Mouse (Mus musculus) ovary, postnatal 36 days (tissue): ENCODE results near the gene Eif3m.

Experiments
- DNase-seq: peaks from one replicate; pipeline ENCODE4 v3.0.0; 2022; ENCODE audit warnings: low spot score, mixed read lengths

Eif3m gene

DNA sequence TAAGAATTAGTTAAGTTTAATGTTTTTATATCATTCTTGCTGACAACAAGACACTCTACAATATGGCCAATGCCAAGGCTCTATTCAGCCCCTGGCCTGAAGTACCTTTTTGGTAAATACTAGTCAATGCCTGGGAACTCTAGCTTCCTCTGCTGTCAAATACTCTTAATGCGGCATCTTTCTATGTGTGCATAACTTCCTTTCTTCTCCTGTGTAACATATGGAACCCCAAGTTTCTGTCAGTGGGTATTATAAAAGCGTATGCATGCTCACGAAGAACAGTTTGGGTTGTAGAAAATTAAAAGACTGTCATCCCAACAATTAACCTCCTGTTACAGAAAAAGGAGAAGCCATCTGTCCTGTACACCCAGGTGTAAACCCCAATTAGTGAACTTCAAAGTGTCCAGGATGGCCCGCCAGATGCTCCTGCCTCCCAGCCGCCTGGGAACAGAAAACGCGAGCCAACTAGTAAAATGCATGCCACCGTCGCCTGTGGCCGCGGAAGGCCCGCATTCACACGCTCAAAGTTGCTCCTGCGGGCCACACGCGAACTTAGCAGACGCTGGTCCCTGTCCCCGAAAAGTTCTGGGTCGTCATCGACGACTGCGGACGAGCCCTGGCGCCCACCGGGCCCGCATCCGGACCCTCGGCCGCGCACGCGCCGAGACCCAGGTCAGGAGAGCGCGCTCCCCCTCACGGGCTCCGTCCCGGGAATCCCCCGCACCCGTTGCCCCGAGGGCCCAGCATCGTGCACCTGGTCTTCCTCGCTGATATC is 501 bp downstream of the Eif3m start:
- DNase-seq = no peak

DNA sequence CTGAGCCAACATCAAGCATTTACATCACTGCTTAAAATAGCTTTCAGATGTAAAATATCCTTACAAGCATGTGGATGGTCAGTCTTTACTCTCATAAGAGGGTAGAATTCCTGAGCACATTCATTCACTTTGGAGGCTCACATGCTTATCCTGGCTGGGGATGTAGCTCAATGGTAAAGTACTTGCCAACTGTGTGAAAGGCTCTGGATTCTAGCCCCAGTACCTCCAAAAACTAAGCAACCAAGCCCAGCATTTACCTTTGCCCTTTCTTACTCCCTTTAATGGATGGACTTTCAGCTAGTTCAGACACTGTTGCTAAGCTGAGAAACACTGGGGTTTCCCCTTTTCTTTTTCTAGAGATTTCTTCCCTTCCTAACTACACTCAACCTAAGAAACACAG is 9.6 kb downstream of the Eif3m start:
- DNase-seq = no peak

DNA sequence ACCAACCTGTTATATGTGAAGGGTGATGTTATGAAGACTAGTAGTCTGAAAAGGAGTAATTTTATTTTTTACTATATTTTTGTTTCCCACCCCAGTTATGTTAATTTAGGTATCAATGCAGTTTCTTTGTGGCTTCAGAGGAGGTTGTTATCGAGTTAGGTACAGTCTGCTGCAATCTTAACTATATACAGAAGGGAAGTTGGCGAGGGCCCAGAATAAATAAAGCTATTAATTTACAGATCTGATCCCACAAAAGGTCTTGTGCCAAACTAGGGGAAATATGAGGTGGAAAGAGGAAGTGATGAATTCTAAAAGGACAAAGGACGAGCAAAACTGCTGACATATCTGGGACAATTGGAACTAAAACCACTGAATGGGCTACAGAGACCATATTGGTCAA is 20.7 kb downstream of the Eif3m start:
- DNase-seq = no peak

DNA sequence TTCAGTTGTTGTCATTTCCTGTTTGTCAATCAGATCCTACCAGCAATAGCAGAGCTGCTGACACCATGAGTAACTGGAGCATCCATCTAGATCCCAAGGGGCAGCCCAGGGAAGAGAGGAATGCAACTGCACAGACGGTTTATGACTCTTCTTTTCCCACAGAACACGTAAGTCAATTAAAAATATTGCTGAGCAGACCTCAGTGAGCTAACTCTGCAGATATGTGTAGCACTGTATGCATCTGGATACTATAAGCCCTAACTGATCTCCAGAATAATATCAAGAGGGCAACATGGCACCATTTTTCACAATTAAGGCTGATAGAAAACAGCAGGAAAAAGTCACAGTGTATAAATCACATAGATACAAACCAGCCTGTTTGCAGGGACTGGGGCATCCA is 22.4 kb downstream of the Eif3m start:
- no peak for DNase-seq

DNA sequence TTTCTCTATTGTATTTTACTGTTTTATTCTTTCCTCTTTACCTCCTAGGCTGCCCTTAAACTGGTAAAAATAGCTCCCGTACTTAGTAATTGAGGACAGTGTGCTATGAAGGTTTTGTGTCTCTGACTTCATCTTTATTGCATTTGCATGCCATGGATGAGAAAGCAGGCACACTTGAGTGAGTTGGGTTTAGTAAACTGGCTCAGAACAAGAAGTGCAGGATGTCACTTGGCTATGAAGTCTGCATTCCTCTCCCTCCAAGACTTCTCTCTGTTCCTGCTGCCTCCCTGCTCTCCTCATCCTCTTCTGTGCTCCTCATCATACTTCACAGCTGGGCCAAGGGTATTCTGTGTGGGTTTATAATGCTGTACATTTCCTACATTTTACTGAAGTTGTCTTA is 27.9 kb downstream of the Eif3m start:
- no peak for DNase-seq

DNA sequence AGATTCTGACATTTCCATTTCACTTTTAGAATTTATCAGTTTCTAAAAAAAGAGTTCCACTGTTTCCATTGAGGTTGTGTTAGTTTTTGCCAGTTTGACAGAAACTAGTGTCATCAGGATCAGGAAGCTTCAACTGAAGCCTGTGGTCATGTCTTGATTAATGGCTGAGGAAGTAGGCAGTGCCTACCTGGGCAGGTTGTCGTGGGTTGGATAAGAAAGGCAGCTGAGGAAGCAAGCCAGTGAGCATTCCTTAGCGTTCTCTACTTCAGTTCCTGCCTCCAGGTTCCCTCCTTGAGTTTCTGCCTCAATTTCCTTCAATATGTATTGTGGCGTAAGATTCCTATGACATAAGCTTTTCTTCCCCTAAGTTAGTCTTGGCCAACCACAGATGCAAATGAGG is 31.1 kb downstream of the Eif3m start:
- no peak for DNase-seq

DNA sequence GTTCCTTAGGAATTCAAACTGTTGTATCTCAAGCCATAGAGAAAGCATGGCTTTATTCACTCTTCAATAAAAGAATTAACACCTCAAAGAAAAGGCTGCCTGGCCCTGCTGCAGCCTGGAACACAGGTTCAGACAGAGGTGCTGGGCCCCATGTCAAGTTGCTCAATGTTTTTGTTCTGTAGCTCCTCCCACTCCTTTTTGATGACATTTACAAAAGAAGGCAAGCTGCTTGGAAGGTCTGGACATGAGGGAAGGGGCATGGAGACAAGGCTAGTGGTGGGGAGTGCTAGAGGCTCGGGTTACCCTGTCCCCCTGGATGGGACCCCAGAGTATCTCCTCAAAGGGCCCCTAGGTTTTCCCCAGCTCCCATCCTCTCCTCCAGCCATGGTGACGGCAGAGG is 35.2 kb downstream of the Eif3m start:
- DNase-seq = no peak

DNA sequence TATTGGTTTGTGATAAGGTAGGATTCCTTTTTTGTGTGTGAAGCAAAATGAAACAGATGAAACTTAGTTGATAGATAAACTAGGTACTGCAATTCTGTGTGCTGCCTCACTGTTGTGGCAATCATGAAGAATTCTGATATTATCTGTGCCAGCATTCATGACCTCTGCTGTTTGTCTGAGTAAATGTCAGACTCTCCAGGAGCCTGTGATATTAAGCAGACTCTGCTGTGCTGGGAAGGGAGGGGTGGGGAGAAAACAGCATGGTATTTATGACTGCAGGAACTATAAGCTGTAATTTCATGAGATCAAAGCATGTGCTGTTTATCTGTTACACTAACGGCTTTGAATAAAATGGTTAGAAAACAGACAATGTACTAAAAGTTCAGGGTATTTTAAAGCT is 52.4 kb downstream of the Eif3m start:
- no peak for DNase-seq
